Mouse (Mus musculus) cerebellum, adult 11-12 months (tissue): ENCODE results near the gene Zbtb24.
A peak's percentile ranks its signal among the peaks of the same experiment; 100 is the strongest.
"Not testable (repeated sequence)": the region's sequence is repeated elsewhere in the genome, so short reads cannot be mapped to it uniquely, and the experiment has no call there.

Experiments
- DNase-seq: peaks from one replicate; pipeline ENCODE4 v3.0.0; 2022

Zbtb24 gene

GRCm38 (mm10) chr10:41450137-41450670 lies at the start of gene Zbtb24:
Gene Zbtb24, plus strand, starts transcription at chr10:41450383.
- DNase-seq: peak; percentile 96

GRCm38 (mm10) chr10:41401097-41401496 lies 49.1 kb upstream of the Zbtb24 start:
- DNase-seq: no peak

GRCm38 (mm10) chr10:41403364-41403763 lies 46.8 kb upstream of the Zbtb24 start:
- no peak for DNase-seq

GRCm38 (mm10) chr10:41403893-41404612 lies 46.1 kb upstream of the Zbtb24 start:
- no peak for DNase-seq

GRCm38 (mm10) chr10:41410176-41410575 lies 40.0 kb upstream of the Zbtb24 start:
- not testable (repeated sequence) for DNase-seq

DNA sequence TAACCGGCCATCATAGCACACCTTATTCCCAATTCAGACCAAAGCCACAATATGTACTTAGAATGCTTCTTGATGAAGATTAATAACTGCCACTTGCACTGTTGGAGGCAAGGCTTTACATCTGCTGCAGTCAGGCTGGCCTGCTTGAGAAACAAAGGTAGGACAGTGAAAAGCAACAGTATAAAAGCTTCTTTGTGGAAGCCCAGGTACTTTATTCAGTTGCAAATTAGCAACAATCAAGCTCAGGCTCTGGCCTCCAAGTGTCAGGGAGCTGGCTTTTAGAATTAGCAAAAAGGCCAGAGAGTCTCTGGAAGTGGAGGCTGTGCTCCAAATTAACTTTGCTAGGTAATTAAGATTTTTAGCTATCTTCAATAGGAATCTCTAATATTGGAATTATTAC lies 39.4 kb upstream of the Zbtb24 start:
- DNase-seq: not testable (repeated sequence)

DNA sequence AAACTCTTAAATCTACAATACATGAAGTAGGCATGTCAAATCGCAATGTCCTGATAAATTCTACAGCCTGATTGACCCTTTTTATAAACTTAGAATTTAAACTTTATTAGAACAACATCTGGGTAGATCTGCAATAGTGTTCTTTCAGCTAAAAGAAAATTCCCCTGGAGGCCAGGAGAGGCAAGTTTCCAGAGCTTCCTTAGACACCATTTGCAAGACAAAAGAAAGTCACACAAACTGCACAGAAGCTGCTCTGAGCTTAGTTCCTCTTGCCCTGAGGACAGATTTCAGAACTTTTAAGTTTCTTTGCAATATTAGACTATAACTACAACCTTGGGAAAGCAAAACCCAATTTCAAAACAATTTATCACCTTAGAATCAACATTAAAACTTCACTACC lies 36.7 kb upstream of the Zbtb24 start:
- not testable (repeated sequence) for DNase-seq

- DNase-seq: not testable (repeated sequence)
Observed at GRCm38 (mm10) chr10:41415368-41415767, 34.8 kb upstream of the Zbtb24 start.

- DNase-seq: no peak
Observed at GRCm38 (mm10) chr10:41420496-41421200, 29.5 kb upstream of the Zbtb24 start.

DNA sequence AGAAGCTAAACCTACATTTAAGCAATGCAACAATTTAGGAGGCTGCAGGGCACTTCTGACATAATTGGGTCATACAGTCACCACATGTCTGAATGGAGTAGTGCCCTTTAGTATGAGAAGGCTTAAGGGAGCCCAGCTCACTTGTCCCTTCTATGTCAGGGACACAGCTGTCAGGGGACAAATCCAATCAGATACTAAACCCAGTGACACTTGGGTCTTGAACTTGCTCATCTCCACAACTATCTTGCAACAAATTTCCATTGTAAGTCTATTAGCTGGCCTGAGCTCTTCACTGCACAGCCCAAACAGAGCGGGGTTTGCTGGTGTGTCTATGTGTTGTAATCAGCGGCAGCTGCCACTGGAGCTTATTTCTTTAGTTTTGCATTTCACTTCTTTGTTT lies 26.5 kb upstream of the Zbtb24 start:
- no peak for DNase-seq

DNA sequence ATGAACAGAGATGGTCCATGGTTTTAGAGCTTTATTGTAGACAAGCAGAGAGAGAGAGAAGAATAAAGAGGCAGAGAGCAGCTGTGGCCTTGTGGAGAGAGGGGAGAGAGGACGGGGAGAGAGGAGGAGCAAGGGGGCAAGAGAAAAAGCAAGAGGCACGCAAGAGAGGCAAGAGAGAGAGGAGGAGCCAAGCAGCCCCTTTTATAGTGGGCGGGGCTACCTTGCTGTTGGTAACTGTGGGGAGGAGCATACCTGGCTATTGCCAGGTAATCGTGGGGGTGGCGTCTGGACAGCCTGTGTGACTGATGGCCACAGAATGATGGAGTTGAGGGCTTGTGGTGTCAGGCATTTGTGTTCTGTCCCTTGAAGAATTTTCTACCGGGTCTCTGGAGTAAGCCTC lies 23.8 kb upstream of the Zbtb24 start:
- DNase-seq: no peak

GRCm38 (mm10) chr10:41434624-41435023 lies 15.6 kb upstream of the Zbtb24 start:
- peak; percentile 44 for DNase-seq

GRCm38 (mm10) chr10:41435141-41435540 lies 15.0 kb upstream of the Zbtb24 start:
- DNase-seq: no peak

- DNase-seq: no peak
Observed at GRCm38 (mm10) chr10:41448216-41448615, 2.0 kb upstream of the Zbtb24 start.

DNA sequence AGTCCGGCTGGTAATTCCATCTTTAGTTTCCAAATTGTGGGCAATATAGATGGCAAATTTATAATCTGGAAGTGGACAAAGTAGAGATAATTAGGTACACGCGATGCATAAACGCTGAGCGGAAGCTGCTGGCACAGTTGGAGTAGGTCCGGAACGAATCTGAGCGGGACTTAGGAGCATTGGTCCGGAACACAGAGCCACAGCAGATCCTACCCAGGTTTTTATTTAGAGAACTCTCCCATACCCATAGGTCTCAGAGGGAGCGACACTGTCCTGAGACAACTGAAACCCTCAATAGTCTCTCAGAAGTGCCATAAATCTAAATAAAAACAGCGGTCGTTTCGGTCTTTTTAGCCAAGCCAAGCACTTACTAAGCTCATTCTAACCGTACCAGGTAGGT lies 499 bp upstream of the Zbtb24 start:
- peak; percentile 59 for DNase-seq

GRCm38 (mm10) chr10:41450780-41451522 lies 768 bp downstream of the Zbtb24 start:
- DNase-seq: peak; percentile 22

DNA sequence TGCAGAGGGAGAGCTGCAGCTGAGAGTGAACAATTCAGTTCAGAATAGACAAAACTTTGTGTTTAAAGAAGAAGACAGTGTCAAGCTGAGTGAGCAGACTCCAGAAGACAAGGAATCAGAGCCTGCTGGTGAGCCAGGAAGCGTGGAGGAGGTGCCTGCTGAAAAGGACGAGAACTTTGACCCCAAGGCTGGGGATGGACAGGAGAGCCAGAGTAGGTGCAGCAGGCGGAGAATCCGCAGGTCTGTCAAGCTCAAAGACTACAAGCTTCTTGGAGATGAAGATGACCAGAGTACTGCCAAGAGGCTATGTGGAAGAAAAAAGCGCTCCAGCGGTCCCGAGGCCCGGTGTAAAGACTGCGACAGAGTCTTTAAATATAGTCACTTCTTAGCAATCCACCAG lies 1.5 kb downstream of the Zbtb24 start:
- peak; percentile 31 for DNase-seq

DNA sequence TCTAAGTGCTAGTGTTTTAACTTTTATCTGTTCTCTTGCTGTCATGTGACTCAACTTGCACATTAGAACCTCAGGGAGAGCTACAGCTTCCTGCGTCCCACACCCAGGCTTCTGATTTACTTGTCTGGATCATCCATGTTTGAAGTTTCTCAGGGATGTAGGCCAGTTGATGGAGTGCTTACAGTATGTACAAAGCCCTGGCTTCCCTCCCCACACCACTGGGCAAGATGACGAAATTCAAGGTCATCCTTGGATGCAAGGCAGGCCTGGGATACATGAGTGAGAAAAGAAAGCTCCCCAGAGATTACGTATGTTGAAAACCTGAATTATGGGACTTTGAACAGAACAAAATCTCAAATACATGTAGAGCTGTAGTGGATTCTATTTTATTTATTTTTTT lies 2.6 kb downstream of the Zbtb24 start:
- DNase-seq: no peak

- peak; percentile 30 for DNase-seq
Observed at GRCm38 (mm10) chr10:41459990-41460389, 9.8 kb downstream of the Zbtb24 start.

DNA sequence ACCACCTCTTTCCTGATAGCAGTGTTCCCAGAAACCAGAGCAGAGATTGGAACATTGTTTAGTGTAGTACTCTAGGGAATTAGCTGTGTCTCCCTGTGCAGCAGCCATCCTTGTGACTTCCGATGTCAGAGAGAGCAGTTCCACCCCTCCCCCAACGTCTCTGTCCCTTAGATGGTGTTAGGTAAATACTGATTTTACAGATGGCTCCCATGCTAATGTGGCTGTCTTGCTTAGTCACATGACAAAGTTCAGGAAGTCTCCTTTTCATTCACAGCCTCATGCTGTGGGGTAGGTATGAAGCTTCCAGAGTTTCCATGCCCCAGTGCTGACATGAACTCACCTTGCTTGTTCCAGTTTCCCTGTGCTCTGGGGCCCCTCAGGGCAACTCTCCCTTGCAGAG lies 10.3 kb downstream of the Zbtb24 start:
- no peak for DNase-seq

DNA sequence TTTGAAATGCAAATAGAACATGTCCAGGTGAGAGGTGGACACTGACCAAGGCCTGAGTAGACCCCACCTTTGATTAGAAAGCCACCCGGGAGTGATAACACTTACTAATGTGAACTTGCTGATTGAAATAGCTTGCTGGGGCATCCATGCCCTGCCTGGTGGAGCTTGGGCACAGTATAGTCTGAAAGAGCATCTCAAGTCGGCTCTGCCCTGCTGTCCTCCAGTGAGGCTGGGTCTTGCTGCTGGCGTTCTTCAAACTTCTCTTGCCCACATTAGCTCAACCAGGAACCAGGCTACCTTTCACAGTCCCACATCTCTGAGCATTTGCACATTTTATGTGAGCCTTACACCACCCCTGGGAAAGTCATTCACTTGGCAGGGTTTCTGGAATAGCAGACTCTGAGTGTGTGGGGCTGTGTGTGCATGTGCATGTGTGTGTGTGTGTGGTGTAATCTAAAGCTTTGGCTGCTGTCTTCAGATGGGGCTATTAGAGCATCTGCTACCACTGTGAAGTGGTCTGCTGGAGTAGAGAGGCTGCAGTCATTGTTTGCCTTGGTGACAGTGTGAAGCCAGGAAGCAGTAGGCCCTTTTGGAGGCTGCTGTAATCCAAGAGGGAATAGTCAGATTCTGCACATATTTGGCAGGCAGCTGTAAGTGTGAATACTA lies 11.0 kb downstream of the Zbtb24 start:
- DNase-seq: no peak

GRCm38 (mm10) chr10:41464401-41464955 lies 14.3 kb downstream of the Zbtb24 start:
- no peak for DNase-seq

DNA sequence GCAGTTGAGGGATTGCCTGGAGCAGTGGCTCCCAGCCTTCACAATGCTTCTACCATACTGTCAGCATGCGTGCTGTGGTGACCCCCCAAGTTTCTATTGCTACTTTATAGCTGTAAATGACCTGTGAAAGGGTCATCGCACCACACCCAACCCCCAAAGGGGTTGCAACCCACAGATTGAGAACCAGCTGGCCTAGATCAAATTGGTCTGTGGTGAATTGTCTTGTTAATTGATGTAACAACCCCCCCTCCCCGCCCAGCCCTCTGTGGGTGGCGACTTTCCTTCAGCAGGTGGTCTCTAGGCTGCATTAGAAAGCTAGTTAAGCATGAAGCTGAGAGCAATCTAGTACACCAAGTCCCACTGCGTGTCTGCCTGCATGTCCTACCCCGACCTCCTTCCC lies 17.1 kb downstream of the Zbtb24 start:
- DNase-seq: no peak
